8 mouse cellular contexts compared by ENCODE assay signal in the genomic region with DNA sequence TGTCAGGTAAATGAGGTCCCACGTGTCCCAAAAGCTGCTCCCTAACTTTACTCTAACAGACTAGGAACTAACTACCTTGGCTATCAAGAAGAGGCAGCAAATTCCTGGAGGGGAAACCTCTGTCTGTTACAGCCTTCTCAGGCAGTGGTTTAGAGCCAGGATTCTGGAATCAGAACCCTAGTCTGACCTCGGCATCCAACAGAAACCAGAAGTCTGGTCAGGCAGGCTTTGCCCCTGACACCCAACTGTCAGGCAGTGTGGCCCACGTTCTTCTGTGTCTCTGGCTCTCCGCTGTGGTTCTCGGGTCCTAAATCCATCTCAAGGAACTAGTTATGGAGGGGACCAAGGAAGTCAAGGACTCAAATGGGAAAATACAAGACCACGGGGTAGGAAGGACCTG. TPM values are rescaled to one million over a fixed set of nuclear protein-coding genes. Genes with fewer than 3 reads are reported as not detected.
A peak's percentile ranks its signal among the peaks of the same experiment; 100 is the strongest.
DNase-seq lines count a peak whose midpoint lies in the region; ATAC-seq and TF ChIP-seq lines count a peak whose summit lies in the region.

A gene (minus strand): TSS at position 101 of the 400 bp plus-strand sequence.

- peaks cover 46% of the 10 kb centered on the region for H3K36me3 ChIP-seq in heart, embryonic 10.5 days
- H3K36me3 ChIP-seq in CH12.LX (replicated peaks in 1 of 2; ENCODE audit: control insufficient read depth in 1 of 2, insufficient read depth in 1 of 2, low read length in 1 of 2), result peaks cover 43 to 48% of the 10 kb centered on the region in 2 experiments
- H3K36me3 ChIP-seq in forebrain, embryonic 15.5 days, result peaks cover 42% of the 10 kb centered on the region
- peaks cover 46% of the 10 kb centered on the region for H3K36me3 ChIP-seq in limb, embryonic 15.5 days

- intact Hi-C loops in heart, postnatal 25 days (cut with DNase I), result no loop called here

- dilution Hi-C loops in CH12.LX (cut with MboI; ENCODE audit: extremely low pct_ligation_motif_present, extremely low pct_unique_long_range_greater_than_20kb, low sequenced_read_pairs), result no loop called here

- TF ChIP-seq POLR2A in CH12.LX (IDR thresholded peaks at IDR 0.05; ENCODE audit: low read depth, low read length), result no peak

- TF ChIP-seq CTCF in CH12.LX (conservative IDR thresholded peaks at IDR 0.05 in 1 of 2, IDR thresholded peaks at IDR 0.05 in 1 of 2; ENCODE audit: low read depth in 2 of 2, low read length in 2 of 2), result no peak

- no peaks in the 10 kb centered on the region for H3K9me3 ChIP-seq in heart, embryonic 10.5 days
- peaks cover 5% of the 10 kb centered on the region for H3K9me3 ChIP-seq in CH12.LX (replicated peaks; ENCODE audit: low read length)
- H3K9me3 ChIP-seq in forebrain, embryonic 15.5 days, result no peaks in the 10 kb centered on the region
- no peaks in the 10 kb centered on the region for H3K9me3 ChIP-seq in limb, embryonic 15.5 days

- no peaks in the 10 kb centered on the region for H3K27me3 ChIP-seq in heart, embryonic 10.5 days (ENCODE audit: insufficient read depth, poor library complexity, severe bottlenecking)
- no peaks in the 10 kb centered on the region for H3K27me3 ChIP-seq in CH12.LX (replicated peaks)
- H3K27me3 ChIP-seq in forebrain, embryonic 15.5 days, result no peaks in the 10 kb centered on the region
- H3K27me3 ChIP-seq in limb, embryonic 15.5 days, result no peaks in the 10 kb centered on the region

- peak within 1 kb of the TSS; percentile 91 for H3K4me2 ChIP-seq in CH12.LX (ENCODE audit: insufficient read depth, low read depth, poor library complexity, severe bottlenecking)
- H3K4me2 ChIP-seq in forebrain, embryonic 15.5 days (replicated peaks), result peak within 1 kb of the TSS; percentile 55
- peak within 1 kb of the TSS; percentile 67 for H3K4me2 ChIP-seq in limb, embryonic 15.5 days

- peak within 1 kb of the TSS; percentile 97 for H3K27ac ChIP-seq in heart, embryonic 10.5 days
- H3K27ac ChIP-seq in CH12.LX (ENCODE audit: insufficient read depth, low read depth), result no peak within 1 kb of the TSS
- H3K27ac ChIP-seq in forebrain, embryonic 15.5 days (replicated peaks), result peak within 1 kb of the TSS; percentile 85
- peak within 1 kb of the TSS; percentile 93 for H3K27ac ChIP-seq in limb, embryonic 15.5 days

- TF ChIP-seq RAD21 in CH12.LX (IDR thresholded peaks at IDR 0.05; ENCODE audit: low read depth, low read length), result no peak

- TF ChIP-seq EP300 in CH12.LX (IDR thresholded peaks at IDR 0.05; ENCODE audit: low read length), result no peak

- 67% methylated on average over 6 of the region's 6 CpGs for WGBS in heart, embryonic 10.5 days
- WGBS in forebrain, embryonic 15.5 days, result 74% methylated on average over 6 of the region's 6 CpGs
- WGBS in limb, embryonic 15.5 days, result 66% methylated on average over 6 of the region's 6 CpGs

- peaks cover 11% of the 10 kb centered on the region for H3K79me2 ChIP-seq in CH12.LX (replicated peaks; ENCODE audit: control insufficient read depth, extremely low read depth, insufficient read depth, poor library complexity, severe bottlenecking)

- no peak for ATAC-seq in forebrain, embryonic 15.5 days (replicated peaks)
- ATAC-seq in limb, embryonic 15.5 days (ENCODE audit: insufficient number of reproducible peaks, low FRiP score, low TSS enrichment, low read depth), result no peak
- ATAC-seq in CD4-positive, CD25-positive, alpha-beta regulatory T cell, adult 4 months, result no peak
- no peak for ATAC-seq in cerebellum, adult (ENCODE audit: insufficient number of reproducible peaks, low FRiP score, low TSS enrichment)

- H3K4me1 ChIP-seq in heart, embryonic 10.5 days, result peaks cover 17% of the 10 kb centered on the region
- peaks cover 6 to 18% of the 10 kb centered on the region in 2 experiments; a peak in 2 of 4 replicates for H3K4me1 ChIP-seq in CH12.LX (ENCODE audit: control insufficient read depth in 1 of 2, insufficient read depth in 2 of 2)
- peaks cover 15% of the 10 kb centered on the region for H3K4me1 ChIP-seq in forebrain, embryonic 15.5 days
- peaks cover 21% of the 10 kb centered on the region for H3K4me1 ChIP-seq in limb, embryonic 15.5 days

- H3K9ac ChIP-seq in CH12.LX (ENCODE audit: insufficient read depth, low read depth), result peak within 1 kb of the TSS; percentile 97
- peak within 1 kb of the TSS; percentile 93 for H3K9ac ChIP-seq in forebrain, embryonic 15.5 days (replicated peaks)
- H3K9ac ChIP-seq in limb, embryonic 15.5 days, result peak within 1 kb of the TSS; percentile 92

- peak within 1 kb of the TSS; percentile 88 for H3K4me3 ChIP-seq in heart, embryonic 10.5 days
- peak within 1 kb of the TSS; percentile 71 to 87 (median 84) for H3K4me3 ChIP-seq in CH12.LX (replicated peaks in 1 of 3; ENCODE audit: low read depth in 2 of 3, low read length in 2 of 3, poor library complexity in 1 of 3)
- peak within 1 kb of the TSS; percentile 78 for H3K4me3 ChIP-seq in forebrain, embryonic 15.5 days
- peak within 1 kb of the TSS; percentile 65 for H3K4me3 ChIP-seq in limb, embryonic 15.5 days

- in situ Hi-C loops in CH12.LX (cut with MboI; ENCODE audit: low pct_ligation_motif_present, low pct_unique_long_range_greater_than_20kb, low sequenced_read_pairs), result loop anchor here (25.0 kb wide), 2 partner anchors 186 to 661 kb away; a partner anchor contains a TSS

- DNase-seq in heart, embryonic 10.5 days (ENCODE audit: low spot score), result no peak
- no peak for DNase-seq in heart, postnatal 25 days (ENCODE audit: low spot score)
- DNase-seq in CH12.LX (ENCODE audit: extremely low read depth), result no peak
- no peak for DNase-seq in testis, postnatal 10 days (ENCODE audit: low spot score)

TF ChIP-seq in CH12.LX, 34 proteins besides CTCF, POLR2A, EP300 and RAD21:
- TF ChIP-seq TBP (conservative IDR thresholded peaks at IDR 0.05; ENCODE audit: low read depth, low read length) (no peak), MXI1 (IDR thresholded peaks at IDR 0.05; ENCODE audit: low read depth, low read length) (0 out of 2 replicates have a peak, but pooled peaks have one; percentile 51), IRF4 (IDR thresholded peaks at IDR 0.05; ENCODE audit: low read depth, low read length) (no peak), MAX (IDR thresholded peaks at IDR 0.05; ENCODE audit: low read length) (no peak; the same call in 1 of the 2 replicates), PAX5 (IDR thresholded peaks at IDR 0.05; ENCODE audit: low read length) (no peak)

RNA-seq across cellular contexts. Expression of the gene that starts here (rescaled TPM):
- polyA plus RNA-seq in heart, embryonic 10.5 days (2016; fragmentation: Nextera tagmentation; extraction: Ambion mirVana), result 1.4 and 1.9 TPM in 2 replicates
- 1 to 10 TPM; 3.3 to 3.9 TPM for total RNA-seq in heart, postnatal 25 days (2021)
- total RNA-seq in CH12.LX (2012; rRNA removed), result 0.21 TPM in 1 of 2 replicates, not detected in the other
- not detected in 2 replicates for total RNA-seq in CH12.LX (2014; rRNA removed)
- polyA plus RNA-seq in CH12.LX (2012; ENCODE audit: insufficient read length, low read depth), result 0.10 and 0.14 TPM in 2 replicates
- 2.4 TPM in 2 replicates for polyA plus RNA-seq in forebrain, embryonic 15.5 days (2015; fragmentation: Nextera tagmentation; extraction: Ambion mirVana)
- polyA plus RNA-seq in limb, embryonic 15.5 days (2015; fragmentation: Nextera tagmentation; extraction: Ambion mirVana), result 2.5 and 2.8 TPM in 2 replicates
- under 1 TPM; 0.39 to 0.61 TPM for polyA plus RNA-seq in CD4-positive, CD25-positive, alpha-beta regulatory T cell, adult 4 months (2017; shearing (Covaris generic))
